Mouse (Mus musculus) neural tube, embryonic 11.5 days (tissue): Measurements from ENCODE around the gene Afap1. TPM values are rescaled to one million over a fixed set of nuclear protein-coding genes. Genes with fewer than 3 reads are reported as not detected.
A peak's percentile ranks its signal among the peaks of the same experiment; 100 is the strongest.

ENCODE experiments used
- ATAC-seq: fragments of 200-750 bp; cut with Nextera tagmentation; 2 replicates; pipeline ENCODE4 v1.8.0; 2017; ENCODE audit warnings: moderate number of reproducible peaks, mild to moderate bottlenecking, moderate TSS enrichment, moderate library complexity; ENCODE audit not compliant: insufficient read depth, low FRiP score, low TSS enrichment
- DNase-seq: peaks from one replicate; pipeline ENCODE4 v3.0.0-alpha.2; 2015; ENCODE audit warnings: low spot score
- H3K27ac ChIP-seq: fragments of 300-500 bp; sonication (generic); 2 replicates; pipeline ENCODE4 v1.5.1; 2014; ENCODE audit warnings: low read depth, mild to moderate bottlenecking, low read length
- H3K27me3 ChIP-seq: fragments of 300-500 bp; sonication (generic); 2 replicates; pipeline ENCODE4 v1.6.1; 2014; ENCODE audit warnings: mild to moderate bottlenecking, low read length, mixed read lengths; ENCODE audit not compliant: control insufficient read depth, insufficient read depth
- H3K36me3 ChIP-seq: fragments of 300-500 bp; sonication (generic); 2 replicates; pipeline ENCODE4 v1.6.1; 2014; ENCODE audit warnings: mild to moderate bottlenecking, low read length, moderate library complexity, mixed read lengths; ENCODE audit not compliant: control insufficient read depth, insufficient read depth
- H3K4me1 ChIP-seq: fragments of 300-500 bp; sonication (generic); 2 replicates; pipeline ENCODE4 v1.6.1; 2014; ENCODE audit warnings: low read length, mixed read lengths; ENCODE audit not compliant: control insufficient read depth, insufficient read depth
- H3K4me2 ChIP-seq: fragments of 300-500 bp; sonication (generic); 2 replicates; pipeline ENCODE4 v1.6.1; 2014; ENCODE audit warnings: low read depth, mild to moderate bottlenecking, moderate library complexity
- H3K4me3 ChIP-seq: fragments of 300-500 bp; sonication (generic); 2 replicates; pipeline ENCODE4 v1.5.1; 2014; ENCODE audit warnings: low read depth, low read length
- H3K9ac ChIP-seq: fragments of 300-500 bp; sonication (generic); 2 replicates; pipeline ENCODE4 v1.6.1; 2014; ENCODE audit warnings: mild to moderate bottlenecking, low read length
- H3K9me3 ChIP-seq: fragments of 300-500 bp; sonication (generic); 2 replicates; pipeline ENCODE4 v1.6.1; 2016; ENCODE audit warnings: low read length; ENCODE audit not compliant: control insufficient read depth
- WGBS: fragments of 180-500 bp; shearing (Covaris S2); extraction: QIAGEN DNeasy Blood & Tissue Kit; methylation state at CpG from one replicate; pipeline ENCODE4 v1.1.7; 2014; 5-methylcytosine and 5-hydroxymethylcytosine counted together
- polyA plus RNA-seq: library from polyadenylated mRNA; unstranded; fragments of >200 nt; fragmentation: Nextera tagmentation; extraction: Ambion mirVana; gene quantifications from 2 replicates; pipeline ENCODE4 v1.2.1, GENCODE M21; 2014

Gene Afap1
- polyA plus RNA-seq, 1 experiment from 2014 or later = 61.8 TPM

- no peak overlapping the region for H3K4me3 ChIP-seq
- WGBS = 91% methylated on average over 5 of the region's 5 CpGs
- H3K36me3 ChIP-seq = peaks cover 13% of the 10 kb centered on the region
- no peak for DNase-seq
- H3K9me3 ChIP-seq = no peaks in the 10 kb centered on the region
- H3K4me2 ChIP-seq = no peak overlapping the region
- no peak overlapping the region for H3K27ac ChIP-seq
- no peaks in the 10 kb centered on the region for H3K27me3 ChIP-seq
- H3K9ac ChIP-seq = no peak overlapping the region
- ATAC-seq = no peak
- no peaks in the 10 kb centered on the region for H3K4me1 ChIP-seq
Observed at GRCm38 (mm10) chr5:35981341-35981740, 88.2 kb downstream of the Afap1 start.

GRCm38 (mm10) chr5:35981976-35982375 is 88.9 kb downstream of the Afap1 start:
- Histone ChIP-seq H3K27me3 (no peaks in the 10 kb centered on the region), H3K4me3 (no peak overlapping the region), H3K36me3 (peaks cover 11% of the 10 kb centered on the region), H3K4me2 (no peak overlapping the region), H3K27ac (no peak overlapping the region), H3K9me3 (no peaks in the 10 kb centered on the region), H3K9ac (no peak overlapping the region), H3K4me1 (no peaks in the 10 kb centered on the region)
- ATAC-seq (no peak), DNase-seq (peak; percentile 84)
- WGBS = 45% methylated on average over 4 of the region's 4 CpGs

GRCm38 (mm10) chr5:35985611-35986010 is 92.5 kb downstream of the Afap1 start:
- no peak overlapping the region for H3K27ac ChIP-seq
- no peaks in the 10 kb centered on the region for H3K9me3 ChIP-seq
- DNase-seq = no peak
- no peak overlapping the region for H3K4me2 ChIP-seq
- no peak overlapping the region for H3K4me3 ChIP-seq
- no peak overlapping the region for H3K9ac ChIP-seq
- H3K27me3 ChIP-seq = no peaks in the 10 kb centered on the region
- no peaks in the 10 kb centered on the region for H3K4me1 ChIP-seq
- 93% methylated on average over 8 of the region's 8 CpGs for WGBS
- ATAC-seq = no peak
- peaks cover 11% of the 10 kb centered on the region for H3K36me3 ChIP-seq

- whole genome bisulfite sequencing = 93% methylated on average over 8 of the region's 8 CpGs
- no peak overlapping the region for H3K4me2 ChIP-seq
- DNase-seq (no peak), ATAC-seq (no peak)
- H3K4me1 ChIP-seq = no peaks in the 10 kb centered on the region
- no peaks in the 10 kb centered on the region for H3K27me3 ChIP-seq
- peaks cover 11% of the 10 kb centered on the region for H3K36me3 ChIP-seq
- H3K9ac ChIP-seq = no peak overlapping the region
- no peak overlapping the region for H3K27ac ChIP-seq
- H3K9me3 ChIP-seq = no peaks in the 10 kb centered on the region
- no peak overlapping the region for H3K4me3 ChIP-seq
Observed at GRCm38 (mm10) chr5:35988085-35988484, 95.0 kb downstream of the Afap1 start.

- Histone ChIP-seq H3K36me3 (peaks cover 14% of the 10 kb centered on the region), H3K9ac (no peak overlapping the region), H3K9me3 (no peaks in the 10 kb centered on the region), H3K27me3 (no peaks in the 10 kb centered on the region), H3K4me2 (no peak overlapping the region), H3K4me1 (no peaks in the 10 kb centered on the region), H3K27ac (no peak overlapping the region), H3K4me3 (no peak overlapping the region)
- ATAC-seq (no peak), DNase-seq (no peak)
- 80% methylated on average over 6 of the region's 6 CpGs for WGBS
Observed at GRCm38 (mm10) chr5:35989506-35989905, 96.4 kb downstream of the Afap1 start.

GRCm38 (mm10) chr5:35989986-35990735 is 97.0 kb downstream of the Afap1 start:
- no peak for ATAC-seq
- Histone ChIP-seq H3K4me1 (no peaks in the 10 kb centered on the region), H3K4me3 (no peak overlapping the region), H3K27me3 (no peaks in the 10 kb centered on the region), H3K4me2 (no peak overlapping the region), H3K9me3 (no peaks in the 10 kb centered on the region), H3K27ac (no peak overlapping the region), H3K36me3 (peaks cover 13% of the 10 kb centered on the region), H3K9ac (no peak overlapping the region)
- WGBS = 83% methylated on average over 11 of the region's 11 CpGs
- no peak for DNase-seq

GRCm38 (mm10) chr5:36003797-36004196 is 110.7 kb downstream of the Afap1 start:
- H3K4me3 ChIP-seq = no peak overlapping the region
- H3K4me1 ChIP-seq = no peaks in the 10 kb centered on the region
- H3K36me3 ChIP-seq = peaks cover 5% of the 10 kb centered on the region
- H3K27me3 ChIP-seq = no peaks in the 10 kb centered on the region
- WGBS = 88% methylated on average over 10 of the region's 10 CpGs
- no peaks in the 10 kb centered on the region for H3K9me3 ChIP-seq
- DNase-seq (no peak), ATAC-seq (no peak)
- no peak overlapping the region for H3K4me2 ChIP-seq
- no peak overlapping the region for H3K27ac ChIP-seq
- H3K9ac ChIP-seq = no peak overlapping the region

- Histone ChIP-seq H3K36me3 (no peaks in the 10 kb centered on the region; the same call in 1 of the 2 replicates), H3K4me1 (no peaks in the 10 kb centered on the region), H3K27ac (no peak overlapping the region), H3K4me3 (no peak overlapping the region), H3K4me2 (no peak overlapping the region), H3K9ac (no peak overlapping the region), H3K9me3 (no peaks in the 10 kb centered on the region), H3K27me3 (no peaks in the 10 kb centered on the region)
- no peak for ATAC-seq
- DNase-seq = no peak
- 82% methylated on average over 8 of the region's 8 CpGs for WGBS
Observed at GRCm38 (mm10) chr5:36006106-36006505, 113.0 kb downstream of the Afap1 start.

- Histone ChIP-seq H3K9ac (no peak overlapping the region), H3K4me1 (no peaks in the 10 kb centered on the region), H3K36me3 (no peaks in the 10 kb centered on the region; the same call in 1 of the 2 replicates), H3K27ac (no peak overlapping the region), H3K9me3 (no peaks in the 10 kb centered on the region), H3K27me3 (no peaks in the 10 kb centered on the region), H3K4me2 (no peak overlapping the region), H3K4me3 (no peak overlapping the region)
- WGBS = 75% methylated on average over 5 of the region's 5 CpGs
- DNase-seq = no peak
- ATAC-seq = no peak
Observed at GRCm38 (mm10) chr5:36006586-36006985, 113.5 kb downstream of the Afap1 start.
